In genomic region chr2:58786177-58786576, GRCm38 (mm10) we compare ENCODE assay signal across 23 mouse cellular contexts.
A peak's percentile ranks its signal among the peaks of the same experiment; 100 is the strongest.
DNase-seq lines count a peak whose midpoint lies in the region; ATAC-seq and TF ChIP-seq lines count a peak whose summit lies in the region.
"Had no signal": no experiment of that assay in that cellular context is flagged by ENCODE, and none has a peak within 500 bp of the region (broad histone marks: within the 10 kb centered on the region; RNA-seq: fewer than 3 reads in every experiment).

No protein-coding gene starts in this region.

- no peak overlapping the region for H3K27ac ChIP-seq in limb, embryonic 12.5 days
- H3K27ac ChIP-seq in limb, embryonic 10.5 days: no peak overlapping the region
- H3K27ac ChIP-seq in lung, embryonic 16.5 days (ENCODE audit: low read length): peak overlapping the region; percentile 79
- no peak overlapping the region for H3K27ac ChIP-seq in lung, postnatal 0 days (ENCODE audit: low read length)
- H3K27ac ChIP-seq in kidney, embryonic 16.5 days (ENCODE audit: low read length): no peak overlapping the region
- H3K27ac ChIP-seq: hindbrain, embryonic 13.5 days; limb, embryonic 15.5 days; midbrain, embryonic 12.5 days; neural tube, embryonic 13.5 days; stomach, postnatal 0 days had no signal

- TF ChIP-seq EP300 in lung, postnatal 0 days (IDR thresholded peaks at IDR 0.05): peak; percentile 68

- intact Hi-C loops in left cerebral cortex, postnatal 10 days (cut with DNase I): no loop called here

- 75% methylated on average over 3 of the region's 3 CpGs for WGBS in limb, embryonic 12.5 days
- WGBS in limb, embryonic 10.5 days: 89% methylated on average over 3 of the region's 3 CpGs
- 39% methylated on average over 3 of the region's 3 CpGs for WGBS in lung, embryonic 16.5 days
- 56% methylated on average over 3 of the region's 3 CpGs for WGBS in lung, adult 2 months
- 52% methylated on average over 3 of the region's 3 CpGs for WGBS in lung, postnatal 0 days
- 59% methylated on average over 3 of the region's 3 CpGs for WGBS in kidney, embryonic 16.5 days

- peak overlapping the region; percentile 22 for H3K4me2 ChIP-seq in limb, embryonic 12.5 days
- peak overlapping the region; percentile 7; the same call in 1 of the 2 replicates for H3K4me2 ChIP-seq in lung, embryonic 16.5 days (ENCODE audit: low read depth, low read length)
- H3K4me2 ChIP-seq in lung, postnatal 0 days (replicated peaks; ENCODE audit: low read depth, low read length): peak overlapping the region; percentile 36
- no peak overlapping the region for H3K4me2 ChIP-seq in kidney, embryonic 16.5 days (replicated peaks; ENCODE audit: low read depth, low read length)
- H3K4me2 ChIP-seq: hindbrain, embryonic 13.5 days; limb, embryonic 15.5 days; midbrain, embryonic 12.5 days; neural tube, embryonic 13.5 days had no signal

- peaks cover 16% of the 10 kb centered on the region for H3K4me1 ChIP-seq in limb, embryonic 12.5 days (replicated peaks)
- peaks cover 15% of the 10 kb centered on the region for H3K4me1 ChIP-seq in limb, embryonic 10.5 days
- H3K4me1 ChIP-seq in lung, embryonic 16.5 days (replicated peaks; ENCODE audit: control insufficient read depth, insufficient read depth, low read length): peaks cover 21% of the 10 kb centered on the region
- H3K4me1 ChIP-seq in lung, adult 2 months (ENCODE audit: control insufficient read depth, insufficient read depth, low read length): no peaks in the 10 kb centered on the region
- no peaks in the 10 kb centered on the region; the same call in 1 of the 2 replicates for H3K4me1 ChIP-seq in lung, postnatal 0 days (ENCODE audit: insufficient read depth, low read depth, low read length)
- H3K4me1 ChIP-seq in kidney, embryonic 16.5 days (ENCODE audit: insufficient read depth, low read length): no peaks in the 10 kb centered on the region
- H3K4me1 ChIP-seq: hindbrain, embryonic 13.5 days; neural tube, embryonic 13.5 days had no signal

- TF ChIP-seq POLR2A in lung, adult 2 months (IDR thresholded peaks at IDR 0.05; ENCODE audit: borderline replicate concordance, extremely low read depth, low read depth, low read length): no peak

- no peak overlapping the region for H3K9ac ChIP-seq in limb, embryonic 12.5 days (replicated peaks)
- no peak overlapping the region for H3K9ac ChIP-seq in lung, embryonic 16.5 days (ENCODE audit: low read length)
- H3K9ac ChIP-seq in lung, postnatal 0 days (replicated peaks; ENCODE audit: low read depth): no peak overlapping the region
- no peak overlapping the region for H3K9ac ChIP-seq in kidney, embryonic 16.5 days (replicated peaks; ENCODE audit: low read length)
- H3K9ac ChIP-seq: hindbrain, embryonic 13.5 days; limb, embryonic 15.5 days; midbrain, embryonic 12.5 days; neural tube, embryonic 13.5 days had no signal

- no peak for DNase-seq in limb, embryonic 10.5 days (ENCODE audit: low spot score)
- DNase-seq in lung, adult 2 months: no peak
- peak; percentile 52 for DNase-seq in lung, postnatal 0 days (ENCODE audit: low spot score)
- no peak for DNase-seq in left cerebral cortex, postnatal 10 days (ENCODE audit: extremely low spot score in 1 of 2, low spot score in 2 of 2)
- DNase-seq: cerebellum, adult 11 months; cerebellum, adult 9-10 months; cerebellum, postnatal 36 days; gastrocnemius, postnatal 25 days; heart, adult 18-20 months; kidney, adult 9 months; kidney, postnatal 14 days; layer of hippocampus, adult 9-11 months; thymus, postnatal 4 days had no signal

- no peak overlapping the region for H3K4me3 ChIP-seq in limb, embryonic 12.5 days (replicated peaks)
- H3K4me3 ChIP-seq in limb, embryonic 10.5 days: no peak overlapping the region
- no peak overlapping the region for H3K4me3 ChIP-seq in lung, embryonic 16.5 days (ENCODE audit: low read length)
- H3K4me3 ChIP-seq in lung, adult 2 months (replicated peaks; ENCODE audit: extremely low read depth, low read depth, low read length): no peak overlapping the region
- no peak overlapping the region for H3K4me3 ChIP-seq in lung, postnatal 0 days (ENCODE audit: low read depth, low read length)
- no peak overlapping the region for H3K4me3 ChIP-seq in kidney, embryonic 16.5 days (ENCODE audit: low read length)
- H3K4me3 ChIP-seq: hindbrain, embryonic 13.5 days; limb, embryonic 15.5 days; midbrain, embryonic 12.5 days; neural tube, embryonic 13.5 days had no signal

- no peaks in the 10 kb centered on the region for H3K36me3 ChIP-seq in limb, embryonic 12.5 days
- no peaks in the 10 kb centered on the region for H3K36me3 ChIP-seq in limb, embryonic 10.5 days
- no peaks in the 10 kb centered on the region for H3K36me3 ChIP-seq in lung, embryonic 16.5 days (ENCODE audit: control insufficient read depth, insufficient read depth, low read length)
- H3K36me3 ChIP-seq in lung, postnatal 0 days (ENCODE audit: insufficient read depth, low read length): no peaks in the 10 kb centered on the region
- H3K36me3 ChIP-seq in kidney, embryonic 16.5 days (ENCODE audit: insufficient read depth, low read length): no peaks in the 10 kb centered on the region
- H3K36me3 ChIP-seq: hindbrain, embryonic 13.5 days; limb, embryonic 15.5 days; midbrain, embryonic 12.5 days; neural tube, embryonic 13.5 days had no signal

- no peaks in the 10 kb centered on the region for H3K27me3 ChIP-seq in limb, embryonic 12.5 days
- no peaks in the 10 kb centered on the region for H3K27me3 ChIP-seq in limb, embryonic 10.5 days (ENCODE audit: low read depth, poor library complexity, severe bottlenecking)
- H3K27me3 ChIP-seq in lung, embryonic 16.5 days (ENCODE audit: control insufficient read depth, insufficient read depth, low read depth, low read length): no peaks in the 10 kb centered on the region
- H3K27me3 ChIP-seq in lung, postnatal 0 days (replicated peaks; ENCODE audit: insufficient read depth, low read length): no peaks in the 10 kb centered on the region
- no peaks in the 10 kb centered on the region for H3K27me3 ChIP-seq in kidney, embryonic 16.5 days (ENCODE audit: insufficient read depth, low read length)
- H3K27me3 ChIP-seq: hindbrain, embryonic 13.5 days; limb, embryonic 15.5 days; midbrain, embryonic 12.5 days; neural tube, embryonic 13.5 days had no signal

- no peaks in the 10 kb centered on the region for H3K9me3 ChIP-seq in limb, embryonic 12.5 days
- H3K9me3 ChIP-seq in limb, embryonic 10.5 days (replicated peaks): no peaks in the 10 kb centered on the region
- H3K9me3 ChIP-seq in lung, embryonic 16.5 days (ENCODE audit: control insufficient read depth, low read length): no peaks in the 10 kb centered on the region
- H3K9me3 ChIP-seq in lung, postnatal 0 days (ENCODE audit: low read length): no peaks in the 10 kb centered on the region
- H3K9me3 ChIP-seq in kidney, embryonic 16.5 days (ENCODE audit: low read length): no peaks in the 10 kb centered on the region
- H3K9me3 ChIP-seq: hindbrain, embryonic 13.5 days; limb, embryonic 15.5 days; midbrain, embryonic 12.5 days; neural tube, embryonic 13.5 days had no signal

- ATAC-seq in limb, embryonic 12.5 days (ENCODE audit: insufficient number of reproducible peaks, insufficient read depth, low FRiP score, low TSS enrichment, low read depth): no peak
- ATAC-seq in lung, embryonic 16.5 days (ENCODE audit: low read depth): peak; percentile 82
- ATAC-seq in lung, postnatal 0 days: peak; percentile 64; the same call in 1 of the 2 replicates
- ATAC-seq in kidney, embryonic 16.5 days (ENCODE audit: low FRiP score, low TSS enrichment): no peak
- ATAC-seq: CD4-positive, CD25-positive, alpha-beta regulatory T cell, adult 4 months; intestine, postnatal 0 days had no signal

- no peak for TF ChIP-seq CTCF in lung, adult 2 months (IDR thresholded peaks at IDR 0.05; ENCODE audit: insufficient read depth, low read length)
- TF ChIP-seq CTCF in lung, postnatal 0 days (IDR thresholded peaks at IDR 0.05): no peak

Comparison
In these comparisons a context has a peak if more than half of its experiments do, and no peak if none do; other contexts are left out.
1. ATAC-seq: peak in lung, embryonic 16.5 days (single experiment) and lung, postnatal 0 days (single experiment); none in limb, embryonic 12.5 days (single experiment) and kidney, embryonic 16.5 days (single experiment).